Mouse (Mus musculus) CH12.LX (cell line): ENCODE results near the gene Tjap1. TPM values are rescaled to one million over a fixed set of nuclear protein-coding genes. Genes with fewer than 3 reads are reported as not detected.

Experiments
- DNase-seq: peaks from one replicate; pipeline ENCODE4 v3.0.0-alpha.2; 2013; ENCODE audit errors: extremely low read depth
- H3K27ac ChIP-seq: 2 replicates; pipeline ENCODE4 v1.5.1; 2012; ENCODE audit warnings: low read depth, mild to moderate bottlenecking, control low read depth, moderate library complexity; ENCODE audit not compliant: insufficient read depth
- H3K27me3 ChIP-seq: replicated peaks from 2 replicates; pipeline ENCODE3; 2012; ENCODE audit warnings: inconsistent platforms
- H3K36me3 ChIP-seq, 2 experiments: replicated peaks in 1 of 2; 2 replicates each; pipeline versions ENCODE3 to v1.6.1; 2012; ENCODE audit warnings: inconsistent platforms in 1 of 2, low read length in 1 of 2, mild to moderate bottlenecking in 1 of 2, mixed read lengths in 1 of 2, moderate library complexity in 1 of 2; ENCODE audit not compliant: control insufficient read depth in 1 of 2, insufficient read depth in 1 of 2
- H3K4me1 ChIP-seq, 2 experiments: 2 replicates each; pipeline ENCODE4 v1.6.1; 2012; ENCODE audit warnings: inconsistent platforms in 1 of 2, moderate library complexity in 1 of 2; ENCODE audit not compliant: insufficient read depth in 2 of 2, control insufficient read depth in 1 of 2
- H3K4me2 ChIP-seq: 2 replicates; pipeline ENCODE4 v1.6.1; 2012; ENCODE audit warnings: low read depth, mild to moderate bottlenecking, control low read depth; ENCODE audit not compliant: poor library complexity, insufficient read depth, severe bottlenecking
- H3K4me3 ChIP-seq, 3 experiments: fragments of 150-350 bp in 1 of 3; sonication (generic) in 1 of 3; replicated peaks in 1 of 3; 2 replicates each; pipeline versions ENCODE3 to v1.5.1; 2011 to 2012; ENCODE audit warnings: low read depth in 2 of 3, low read length in 2 of 3, mild to moderate bottlenecking in 2 of 3, moderate library complexity in 2 of 3, control low read depth in 1 of 3, improper control_type of control experiment in 1 of 3, inconsistent platforms in 1 of 3, mixed read lengths in 1 of 3; ENCODE audit not compliant: poor library complexity in 1 of 3
- H3K79me2 ChIP-seq: replicated peaks from 2 replicates; pipeline ENCODE4 v1.6.1; 2012; ENCODE audit warnings: mild to moderate bottlenecking, moderate library complexity; ENCODE audit not compliant: control insufficient read depth, poor library complexity, insufficient read depth, severe bottlenecking; ENCODE audit errors: extremely low read depth
- H3K9ac ChIP-seq: 2 replicates; pipeline ENCODE4 v1.6.1; 2012; ENCODE audit warnings: low read depth, mild to moderate bottlenecking, control low read depth, moderate library complexity; ENCODE audit not compliant: insufficient read depth
- H3K9me3 ChIP-seq: replicated peaks from 2 replicates; pipeline ENCODE3; 2012; ENCODE audit warnings: low read length, inconsistent platforms, mixed read lengths
- CHD2 ChIP-seq: IDR thresholded peaks from 2 replicates; pipeline ENCODE4 v1.6.1; 2011; ENCODE audit warnings: low read length, improper control_type of control experiment
- E2F4 ChIP-seq: IDR thresholded peaks from 2 replicates; pipeline ENCODE4 v1.6.1; 2011; ENCODE audit warnings: low read depth, low read length, improper control_type of control experiment; ENCODE audit not compliant: insufficient replicate concordance
- ELF1 ChIP-seq: IDR thresholded peaks from 2 replicates; pipeline ENCODE4 v1.6.1; 2014; ENCODE audit warnings: low read depth, mild to moderate bottlenecking, inconsistent platforms, low read length, improper control_type of control experiment
- HCFC1 ChIP-seq: IDR thresholded peaks from 2 replicates; pipeline ENCODE4 v1.6.1; 2012; ENCODE audit warnings: low read depth, mild to moderate bottlenecking, inconsistent platforms, low read length, improper control_type of control experiment
- IRF4 ChIP-seq: IDR thresholded peaks from 2 replicates; pipeline ENCODE4 v1.6.1; 2014; ENCODE audit warnings: low read depth, mild to moderate bottlenecking, inconsistent platforms, low read length, improper control_type of control experiment
- KAT2A ChIP-seq: IDR thresholded peaks from 2 replicates; pipeline ENCODE4 v1.6.1; 2012; ENCODE audit warnings: low read length, improper control_type of control experiment, inconsistent platforms; ENCODE audit not compliant: insufficient replicate concordance
- MAFK ChIP-seq: IDR thresholded peaks from 2 replicates; pipeline ENCODE4 v1.6.1; 2011; ENCODE audit warnings: low read length, improper control_type of control experiment; ENCODE audit not compliant: insufficient replicate concordance
- MAX ChIP-seq: IDR thresholded peaks from 2 replicates; pipeline ENCODE4 v1.6.1; 2011; ENCODE audit warnings: low read length, improper control_type of control experiment
- MEF2A ChIP-seq: IDR thresholded peaks from 2 replicates; pipeline ENCODE4 v1.6.1; 2014; ENCODE audit warnings: low read depth, mild to moderate bottlenecking, inconsistent platforms, low read length, improper control_type of control experiment, borderline replicate concordance
- MXI1 ChIP-seq: IDR thresholded peaks from 2 replicates; pipeline ENCODE4 v1.6.1; 2011; ENCODE audit warnings: mild to moderate bottlenecking, low read depth, low read length, improper control_type of control experiment
- MYC ChIP-seq: IDR thresholded peaks from 2 replicates; pipeline ENCODE4 v1.6.1; 2011; ENCODE audit warnings: low read depth, mild to moderate bottlenecking, improper control_type of control experiment, low read length
- NELFE ChIP-seq: IDR thresholded peaks from 2 replicates; pipeline ENCODE4 v1.6.1; 2011; ENCODE audit warnings: low read depth, low read length, improper control_type of control experiment
- NRF1 ChIP-seq: IDR thresholded peaks from 2 replicates; pipeline ENCODE4 v1.6.1; 2014; ENCODE audit warnings: low read depth, mild to moderate bottlenecking, inconsistent platforms, low read length, improper control_type of control experiment, moderate library complexity
- POLR2A ChIP-seq: IDR thresholded peaks from 2 replicates; pipeline ENCODE4 v1.6.1; 2011; ENCODE audit warnings: low read depth, mild to moderate bottlenecking, improper control_type of control experiment, low read length
- POLR2AphosphoS2 ChIP-seq: IDR thresholded peaks from 2 replicates; pipeline ENCODE4 v1.6.1; 2011; ENCODE audit warnings: low read depth, low read length, improper control_type of control experiment
- SIN3A ChIP-seq: IDR thresholded peaks from 2 replicates; pipeline ENCODE4 v1.6.1; 2012; ENCODE audit warnings: low read length, improper control_type of control experiment, inconsistent platforms
- TCF12 ChIP-seq: IDR thresholded peaks from 2 replicates; pipeline ENCODE4 v1.6.1; 2014; ENCODE audit warnings: low read depth, mild to moderate bottlenecking, inconsistent platforms, low read length, improper control_type of control experiment
- USF1 ChIP-seq: IDR thresholded peaks from 2 replicates; pipeline ENCODE4 v1.6.1; 2014; ENCODE audit warnings: low read depth, mild to moderate bottlenecking, inconsistent platforms, low read length, improper control_type of control experiment
- dilution Hi-C: fragments of 300-500 bp; cut with MboI; formaldehyde crosslinking; loops from 2 replicates; pipeline ENCODE4 v1.14.3; 2020; ENCODE audit warnings: low sequenced_read_pairs; ENCODE audit not compliant: extremely low pct_unique_long_range_greater_than_20kb, extremely low pct_ligation_motif_present
- in situ Hi-C: fragments of 300-500 bp; cut with MboI; formaldehyde crosslinking; loops from 3 replicates; pipeline ENCODE4 v1.14.3; 2019; ENCODE audit warnings: low sequenced_read_pairs, low pct_ligation_motif_present, low pct_unique_long_range_greater_than_20kb, mixed read lengths
- polyA plus RNA-seq: library from polyadenylated mRNA; unstranded; fragments of >175 nt; gene quantifications from 2 replicates; pipeline ENCODE4 v1.2.1, GENCODE M21; 2012; ENCODE audit warnings: low read depth; ENCODE audit not compliant: insufficient read length
- total RNA-seq, 2 experiments: library from RNA; depleted of rRNA; stranded (reverse); fragments of 300-350 nt in 1 of 2; fragments of >200 nt in 1 of 2; gene quantifications; 2 replicates each; pipeline ENCODE4 v1.2.3; 2012 to 2014

The Tjap1 gene
- total and polyA plus RNA-seq, 3 experiments: 8.6 to 24.3 (median 14.2) TPM

- dilution Hi-C loops: no loop called here
- Histone ChIP-seq H3K4me3 (peak overlapping the region in 2 of 3 experiments; percentile 60 to 62), H3K9me3 (no peaks in the 10 kb centered on the region), H3K4me1 (peaks cover 8 to 23% of the 10 kb centered on the region in 2 experiments), H3K79me2 (no peaks in the 10 kb centered on the region), H3K9ac (peak overlapping the region; percentile 30; the same call in 1 of the 2 replicates), H3K36me3 (peaks cover 48 to 66% of the 10 kb centered on the region in 2 experiments), H3K4me2 (peak overlapping the region; percentile 87)
- in situ Hi-C loops: no loop called here
- DNase-seq: no peak
- TF ChIP-seq USF1: no peak
- 0 out of 2 replicates have a peak, but pooled peaks have one; percentile 24 for TF ChIP-seq NRF1
- TF ChIP-seq, all 38 proteins: peak for 1
- Histone ChIP-seq H3K27me3 (no peaks in the 10 kb centered on the region), H3K27ac (no peak overlapping the region)
Observed at GRCm38 (mm10) chr17:46254106-46254505, 28.7 kb downstream of the Tjap1 start.

- Histone ChIP-seq H3K36me3 (peaks cover 42 to 65% of the 10 kb centered on the region in 2 experiments), H3K4me1 (peaks cover 9 to 28% of the 10 kb centered on the region in 2 experiments), H3K27ac (peak within 1 kb of the TSS; percentile 25; the same call in 1 of the 2 replicates), H3K4me3 (peak within 1 kb of the TSS; percentile 50 to 62 (median 60))
- no peak for TF ChIP-seq E2F4
- peak; percentile 97 for TF ChIP-seq MYC
- no peak for TF ChIP-seq KAT2A
- peak; percentile 96 for TF ChIP-seq MAX
- peak; percentile 52; the same call in 1 of the 2 replicates for TF ChIP-seq POLR2A
- peak; percentile 24; the same call in 1 of the 2 replicates for TF ChIP-seq HCFC1
- TF ChIP-seq NRF1: peak; percentile 68
- no peak for TF ChIP-seq IRF4
- no peak for TF ChIP-seq MEF2A
- TF ChIP-seq MXI1: peak; percentile 99
- TF ChIP-seq SIN3A: peak; percentile 87
- TF ChIP-seq MAFK: no peak
- TF ChIP-seq TCF12: 0 out of 2 replicates have a peak, but pooled peaks have one; percentile 35
- peak; percentile 54 for TF ChIP-seq NELFE
- TF ChIP-seq ELF1: peak; percentile 62
- peak; percentile 49; the same call in 1 of the 2 replicates for TF ChIP-seq POLR2AphosphoS2
- peak; percentile 10; the same call in 1 of the 2 replicates for TF ChIP-seq CHD2
- TF ChIP-seq, all 38 proteins: peak for 12
- peak; percentile 84 for DNase-seq
- Histone ChIP-seq H3K4me2 (peak within 1 kb of the TSS; percentile 87), H3K79me2 (peaks cover 5% of the 10 kb centered on the region), H3K9me3 (no peaks in the 10 kb centered on the region), H3K9ac (peak within 1 kb of the TSS; percentile 65), H3K27me3 (no peaks in the 10 kb centered on the region)
- dilution Hi-C loops (no loop called here), in situ Hi-C loops (no loop called here)
Observed at GRCm38 (mm10) chr17:46253452-46254084, 29.3 kb downstream of the Tjap1 start, which contains the start of gene Lrrc73. Lrrc73 (plus strand) TSS chr17:46253531.
